Mouse (Mus musculus) heart, adult 2 months (tissue): ENCODE measurements around the gene Mgat5.

ENCODE experiments used
- CTCF ChIP-seq: fragments of 200-600 bp; IDR thresholded peaks from 2 replicates; pipeline ENCODE4 v1.8.1; 2022; ENCODE audit warnings: antibody characterized with exemption, mild to moderate bottlenecking, moderate library complexity
- POLR2A ChIP-seq: fragments of 200-500 bp; IDR thresholded peaks from 2 replicates; pipeline ENCODE4 v1.6.1; 2011; ENCODE audit warnings: mild to moderate bottlenecking, low read depth, low read length, control low read depth; ENCODE audit not compliant: insufficient read depth

DNA sequence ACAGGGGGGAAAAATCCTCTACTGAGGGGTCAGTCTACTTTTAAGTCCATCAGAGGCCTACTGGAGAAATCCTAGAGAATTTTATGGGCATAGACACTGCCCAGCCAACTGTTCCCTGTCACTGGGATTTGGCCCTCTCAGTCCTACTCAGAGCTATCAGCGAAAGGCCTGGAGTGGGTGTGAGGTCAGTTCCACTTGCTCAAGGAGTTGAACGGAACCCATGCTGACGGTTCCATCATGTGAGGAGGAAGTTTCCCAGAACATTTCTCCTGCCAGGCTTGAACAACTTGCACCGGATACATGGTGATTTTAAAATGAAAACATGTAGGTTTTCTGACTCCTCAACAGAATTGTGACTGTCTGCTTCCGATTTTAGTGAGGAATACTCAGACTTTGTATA, 20.2 kb downstream of the Mgat5 start:
- TF ChIP-seq CTCF (no peak), POLR2A (no peak)
